Mouse (Mus musculus): Measurements from ENCODE around the gene Gpr155. TPM values are rescaled to one million over a fixed set of nuclear protein-coding genes. Genes with fewer than 3 reads are reported as not detected.
A peak's percentile ranks its signal among the peaks of the same experiment; 100 is the strongest.

Gene Gpr155
- polyA plus RNA-seq, 1 experiment from 2014 or later, result 5.9 TPM

- DNase-seq (ENCODE audit: low spot score) (peak; percentile 31), ATAC-seq (replicated peaks; ENCODE audit: insufficient number of reproducible peaks, low FRiP score, low TSS enrichment, low read depth) (no peak)
- H3K27ac ChIP-seq (replicated peaks; ENCODE audit: low read depth, low read length), result no peak overlapping the region
- H3K9ac ChIP-seq (replicated peaks; ENCODE audit: low read length), result peak overlapping the region; percentile 48; the same call in 1 of the 2 replicates
- H3K27me3 ChIP-seq (ENCODE audit: control insufficient read depth, insufficient read depth, low read length), result no peaks in the 10 kb centered on the region
- H3K4me1 ChIP-seq (ENCODE audit: control insufficient read depth, insufficient read depth, low read length), result no peaks in the 10 kb centered on the region; the same call in 1 of the 2 replicates
- peak overlapping the region; percentile 48 for H3K4me2 ChIP-seq (ENCODE audit: low read depth, low read length)
- no peaks in the 10 kb centered on the region for H3K9me3 ChIP-seq (replicated peaks; ENCODE audit: control insufficient read depth, low read length)
- H3K4me3 ChIP-seq (ENCODE audit: low read depth, low read length), result peak overlapping the region; percentile 80
- WGBS, result 43% methylated on average over 14 of the region's 14 CpGs
- peaks cover 3% of the 10 kb centered on the region; the same call in 1 of the 2 replicates for H3K36me3 ChIP-seq (replicated peaks; ENCODE audit: control insufficient read depth, insufficient read depth, low read depth, low read length)
Observed at GRCm38 (mm10) chr2:73313117-73313501, 73.3 kb downstream of the Gpr155 start.

- H3K4me2 ChIP-seq (ENCODE audit: low read depth, low read length), result peak within 1 kb of the TSS; percentile 85
- ATAC-seq (replicated peaks; ENCODE audit: insufficient number of reproducible peaks, low FRiP score, low TSS enrichment, low read depth), result peak; percentile 93
- H3K36me3 ChIP-seq (replicated peaks; ENCODE audit: control insufficient read depth, insufficient read depth, low read depth, low read length), result peaks cover 3% of the 10 kb centered on the region; the same call in 1 of the 2 replicates
- under 1% methylated on average over 64 of the region's 64 CpGs for WGBS
- H3K4me1 ChIP-seq (ENCODE audit: control insufficient read depth, insufficient read depth, low read length), result no peaks in the 10 kb centered on the region; the same call in 1 of the 2 replicates
- DNase-seq (ENCODE audit: low spot score), result peak; percentile 98
- no peaks in the 10 kb centered on the region for H3K27me3 ChIP-seq (ENCODE audit: control insufficient read depth, insufficient read depth, low read length)
- peak within 1 kb of the TSS; percentile 74 for H3K9ac ChIP-seq (replicated peaks; ENCODE audit: low read length)
- 0 out of 2 replicates have a peak within 1 kb of the TSS, but pooled peaks have one; percentile 15 for H3K27ac ChIP-seq (replicated peaks; ENCODE audit: low read depth, low read length)
- no peaks in the 10 kb centered on the region for H3K9me3 ChIP-seq (replicated peaks; ENCODE audit: control insufficient read depth, low read length)
- peak within 1 kb of the TSS; percentile 80 for H3K4me3 ChIP-seq (ENCODE audit: low read depth, low read length)
Observed at GRCm38 (mm10) chr2:73312152-73313116, 73.9 kb downstream of the Gpr155 start, which contains the start of the genes Scrn3 and Cir1. TSS of gene Scrn3 (plus strand) at chr2:73312601. TSS of gene Cir1 (minus strand) at chr2:73312701.

- Histone ChIP-seq H3K4me1 (ENCODE audit: control insufficient read depth, insufficient read depth, low read length) (no peaks in the 10 kb centered on the region), H3K9me3 (replicated peaks; ENCODE audit: control insufficient read depth, low read length) (no peaks in the 10 kb centered on the region), H3K27me3 (ENCODE audit: control insufficient read depth, insufficient read depth, low read length) (no peaks in the 10 kb centered on the region), H3K27ac (replicated peaks; ENCODE audit: low read depth, low read length) (no peak overlapping the region), H3K4me2 (ENCODE audit: low read depth, low read length) (no peak overlapping the region), H3K9ac (replicated peaks; ENCODE audit: low read length) (no peak overlapping the region), H3K4me3 (ENCODE audit: low read depth, low read length) (no peak overlapping the region), H3K36me3 (replicated peaks; ENCODE audit: control insufficient read depth, insufficient read depth, low read depth, low read length) (peaks cover 3% of the 10 kb centered on the region; the same call in 1 of the 2 replicates)
- DNase-seq (ENCODE audit: low spot score) (no peak), ATAC-seq (replicated peaks; ENCODE audit: insufficient number of reproducible peaks, low FRiP score, low TSS enrichment, low read depth) (no peak)
- WGBS, result 88% methylated on average over 7 of the region's 7 CpGs
Observed at GRCm38 (mm10) chr2:73306006-73306405, 80.4 kb downstream of the Gpr155 start.

- Histone ChIP-seq H3K4me1 (ENCODE audit: control insufficient read depth, insufficient read depth, low read length) (no peaks in the 10 kb centered on the region), H3K27me3 (ENCODE audit: control insufficient read depth, insufficient read depth, low read length) (no peaks in the 10 kb centered on the region), H3K4me3 (ENCODE audit: low read depth, low read length) (no peak overlapping the region), H3K4me2 (ENCODE audit: low read depth, low read length) (no peak overlapping the region), H3K27ac (replicated peaks; ENCODE audit: low read depth, low read length) (no peak overlapping the region), H3K36me3 (replicated peaks; ENCODE audit: control insufficient read depth, insufficient read depth, low read depth, low read length) (peaks cover 3% of the 10 kb centered on the region; the same call in 1 of the 2 replicates), H3K9me3 (replicated peaks; ENCODE audit: control insufficient read depth, low read length) (no peaks in the 10 kb centered on the region), H3K9ac (replicated peaks; ENCODE audit: low read length) (no peak overlapping the region)
- 89% methylated on average over 5 of the region's 5 CpGs for WGBS
- ATAC-seq (replicated peaks; ENCODE audit: insufficient number of reproducible peaks, low FRiP score, low TSS enrichment, low read depth) (no peak), DNase-seq (ENCODE audit: low spot score) (no peak)
Observed at GRCm38 (mm10) chr2:73304506-73304905, 81.9 kb downstream of the Gpr155 start.

GRCm38 (mm10) chr2:73302722-73303121, 83.7 kb downstream of the Gpr155 start:
- 93% methylated on average over 9 of the region's 9 CpGs for WGBS
- no peaks in the 10 kb centered on the region for H3K27me3 ChIP-seq (ENCODE audit: control insufficient read depth, insufficient read depth, low read length)
- no peaks in the 10 kb centered on the region for H3K4me1 ChIP-seq (ENCODE audit: control insufficient read depth, insufficient read depth, low read length)
- DNase-seq (ENCODE audit: low spot score) (no peak), ATAC-seq (replicated peaks; ENCODE audit: insufficient number of reproducible peaks, low FRiP score, low TSS enrichment, low read depth) (no peak)
- no peaks in the 10 kb centered on the region for H3K9me3 ChIP-seq (replicated peaks; ENCODE audit: control insufficient read depth, low read length)
- no peak overlapping the region for H3K4me3 ChIP-seq (ENCODE audit: low read depth, low read length)
- no peak overlapping the region for H3K4me2 ChIP-seq (ENCODE audit: low read depth, low read length)
- H3K9ac ChIP-seq (replicated peaks; ENCODE audit: low read length), result no peak overlapping the region
- no peaks in the 10 kb centered on the region; the same call in 1 of the 2 replicates for H3K36me3 ChIP-seq (replicated peaks; ENCODE audit: control insufficient read depth, insufficient read depth, low read depth, low read length)
- H3K27ac ChIP-seq (replicated peaks; ENCODE audit: low read depth, low read length), result no peak overlapping the region

- H3K9me3 ChIP-seq (replicated peaks; ENCODE audit: control insufficient read depth, low read length), result no peaks in the 10 kb centered on the region
- H3K9ac ChIP-seq (replicated peaks; ENCODE audit: low read length), result no peak overlapping the region
- H3K27ac ChIP-seq (replicated peaks; ENCODE audit: low read depth, low read length), result no peak overlapping the region
- H3K36me3 ChIP-seq (replicated peaks; ENCODE audit: control insufficient read depth, insufficient read depth, low read depth, low read length), result no peaks in the 10 kb centered on the region; the same call in 1 of the 2 replicates
- H3K4me2 ChIP-seq (ENCODE audit: low read depth, low read length), result no peak overlapping the region
- DNase-seq (ENCODE audit: low spot score) (no peak), ATAC-seq (replicated peaks; ENCODE audit: insufficient number of reproducible peaks, low FRiP score, low TSS enrichment, low read depth) (no peak)
- WGBS, result 94% methylated on average over 1 of the region's 1 CpGs
- H3K4me3 ChIP-seq (ENCODE audit: low read depth, low read length), result no peak overlapping the region
- no peaks in the 10 kb centered on the region for H3K27me3 ChIP-seq (ENCODE audit: control insufficient read depth, insufficient read depth, low read length)
- H3K4me1 ChIP-seq (ENCODE audit: control insufficient read depth, insufficient read depth, low read length), result no peaks in the 10 kb centered on the region
Observed at GRCm38 (mm10) chr2:73301979-73302378, 84.4 kb downstream of the Gpr155 start.

GRCm38 (mm10) chr2:73298841-73299240, 87.5 kb downstream of the Gpr155 start:
- ATAC-seq (replicated peaks; ENCODE audit: insufficient number of reproducible peaks, low FRiP score, low TSS enrichment, low read depth) (no peak), DNase-seq (ENCODE audit: low spot score) (no peak)
- no peaks in the 10 kb centered on the region for H3K9me3 ChIP-seq (replicated peaks; ENCODE audit: control insufficient read depth, low read length)
- H3K4me1 ChIP-seq (ENCODE audit: control insufficient read depth, insufficient read depth, low read length), result no peaks in the 10 kb centered on the region
- no peak overlapping the region for H3K9ac ChIP-seq (replicated peaks; ENCODE audit: low read length)
- H3K27me3 ChIP-seq (ENCODE audit: control insufficient read depth, insufficient read depth, low read length), result no peaks in the 10 kb centered on the region
- 87% methylated on average over 3 of the region's 3 CpGs for WGBS
- no peaks in the 10 kb centered on the region for H3K36me3 ChIP-seq (replicated peaks; ENCODE audit: control insufficient read depth, insufficient read depth, low read depth, low read length)
- no peak overlapping the region for H3K4me2 ChIP-seq (ENCODE audit: low read depth, low read length)
- no peak overlapping the region for H3K4me3 ChIP-seq (ENCODE audit: low read depth, low read length)
- H3K27ac ChIP-seq (replicated peaks; ENCODE audit: low read depth, low read length), result no peak overlapping the region

GRCm38 (mm10) chr2:73298154-73298553, 88.2 kb downstream of the Gpr155 start:
- Histone ChIP-seq H3K36me3 (replicated peaks; ENCODE audit: control insufficient read depth, insufficient read depth, low read depth, low read length) (no peaks in the 10 kb centered on the region), H3K4me2 (ENCODE audit: low read depth, low read length) (no peak overlapping the region), H3K9ac (replicated peaks; ENCODE audit: low read length) (no peak overlapping the region), H3K4me3 (ENCODE audit: low read depth, low read length) (no peak overlapping the region), H3K27me3 (ENCODE audit: control insufficient read depth, insufficient read depth, low read length) (no peaks in the 10 kb centered on the region), H3K27ac (replicated peaks; ENCODE audit: low read depth, low read length) (no peak overlapping the region), H3K9me3 (replicated peaks; ENCODE audit: control insufficient read depth, low read length) (no peaks in the 10 kb centered on the region), H3K4me1 (ENCODE audit: control insufficient read depth, insufficient read depth, low read length) (no peaks in the 10 kb centered on the region)
- ATAC-seq (replicated peaks; ENCODE audit: insufficient number of reproducible peaks, low FRiP score, low TSS enrichment, low read depth) (no peak), DNase-seq (ENCODE audit: low spot score) (no peak)
- WGBS, result 85% methylated on average over 7 of the region's 7 CpGs
